Mouse (Mus musculus): ENCODE results near the gene Slc17a2. TPM values are rescaled to one million over a fixed set of nuclear protein-coding genes. Genes with fewer than 3 reads are reported as not detected.

The Slc17a2 gene
- polyA plus RNA-seq, 1 experiment from 2014 or later, result 1.5 TPM

- Histone ChIP-seq H3K27ac (ENCODE audit: low read length) (0 out of 2 replicates have a peak overlapping the region, but pooled peaks have one; percentile 26), H3K36me3 (ENCODE audit: control insufficient read depth, insufficient read depth) (no peaks in the 10 kb centered on the region), H3K27me3 (ENCODE audit: control insufficient read depth, insufficient read depth, low read depth, low read length) (no peaks in the 10 kb centered on the region), H3K4me2 (ENCODE audit: low read depth, low read length) (peak overlapping the region; percentile 67), H3K4me1 (ENCODE audit: control insufficient read depth, low read depth, low read length) (peaks cover 10% of the 10 kb centered on the region), H3K9ac (ENCODE audit: low read depth, low read length) (peak overlapping the region; percentile 24), H3K4me3 (ENCODE audit: low read depth, low read length) (peak overlapping the region; percentile 37), H3K9me3 (replicated peaks; ENCODE audit: control insufficient read depth, low read length) (no peaks in the 10 kb centered on the region)
- ATAC-seq (ENCODE audit: low read depth), result peak; percentile 98
- WGBS (ENCODE audit: insufficient replicate concordance), result 16% methylated on average over 21 of the region's 21 CpGs
Measured at GRCm38 (mm10) chr13:23772561-23773313, 34.1 kb upstream of the Slc17a2 start.

- Histone ChIP-seq H3K36me3 (ENCODE audit: control insufficient read depth, insufficient read depth) (no peaks in the 10 kb centered on the region), H3K27ac (ENCODE audit: low read length) (no peak overlapping the region), H3K27me3 (ENCODE audit: control insufficient read depth, insufficient read depth, low read depth, low read length) (no peaks in the 10 kb centered on the region), H3K9ac (ENCODE audit: low read depth, low read length) (no peak overlapping the region), H3K9me3 (replicated peaks; ENCODE audit: control insufficient read depth, low read length) (no peaks in the 10 kb centered on the region), H3K4me1 (ENCODE audit: control insufficient read depth, low read depth, low read length) (peaks cover 2% of the 10 kb centered on the region; the same call in 1 of the 2 replicates), H3K4me3 (ENCODE audit: low read depth, low read length) (no peak overlapping the region), H3K4me2 (ENCODE audit: low read depth, low read length) (no peak overlapping the region)
- ATAC-seq (ENCODE audit: low read depth), result no peak
- whole genome bisulfite sequencing (ENCODE audit: insufficient replicate concordance), result 72% methylated on average over 7 of the region's 7 CpGs
Measured at GRCm38 (mm10) chr13:23778339-23778738, 28.5 kb upstream of the Slc17a2 start.

- Histone ChIP-seq H3K9me3 (replicated peaks; ENCODE audit: control insufficient read depth, low read length) (no peaks in the 10 kb centered on the region), H3K9ac (ENCODE audit: low read depth, low read length) (no peak overlapping the region), H3K4me3 (ENCODE audit: low read depth, low read length) (no peak overlapping the region), H3K4me2 (ENCODE audit: low read depth, low read length) (no peak overlapping the region), H3K36me3 (ENCODE audit: control insufficient read depth, insufficient read depth) (no peaks in the 10 kb centered on the region), H3K27me3 (ENCODE audit: control insufficient read depth, insufficient read depth, low read depth, low read length) (no peaks in the 10 kb centered on the region), H3K27ac (ENCODE audit: low read length) (no peak overlapping the region), H3K4me1 (ENCODE audit: control insufficient read depth, low read depth, low read length) (no peaks in the 10 kb centered on the region; the same call in 1 of the 2 replicates)
- 49% methylated on average over 4 of the region's 4 CpGs for WGBS (ENCODE audit: insufficient replicate concordance)
- ATAC-seq (ENCODE audit: low read depth), result 0 out of 2 replicates have a peak, but pooled peaks have one; percentile 11
Measured at GRCm38 (mm10) chr13:23779025-23779424, 27.8 kb upstream of the Slc17a2 start.

- no peaks in the 10 kb centered on the region for H3K4me1 ChIP-seq (ENCODE audit: control insufficient read depth, low read depth, low read length)
- no peak overlapping the region for H3K9ac ChIP-seq (ENCODE audit: low read depth, low read length)
- ATAC-seq (ENCODE audit: low read depth), result no peak
- no peaks in the 10 kb centered on the region for H3K36me3 ChIP-seq (ENCODE audit: control insufficient read depth, insufficient read depth)
- H3K9me3 ChIP-seq (replicated peaks; ENCODE audit: control insufficient read depth, low read length), result no peaks in the 10 kb centered on the region
- 31% methylated on average over 2 of the region's 2 CpGs for WGBS (ENCODE audit: insufficient replicate concordance)
- H3K27me3 ChIP-seq (ENCODE audit: control insufficient read depth, insufficient read depth, low read depth, low read length), result no peaks in the 10 kb centered on the region
- no peak overlapping the region for H3K27ac ChIP-seq (ENCODE audit: low read length)
- no peak overlapping the region for H3K4me3 ChIP-seq (ENCODE audit: low read depth, low read length)
- no peak overlapping the region for H3K4me2 ChIP-seq (ENCODE audit: low read depth, low read length)
Measured at GRCm38 (mm10) chr13:23792520-23792919, 14.3 kb upstream of the Slc17a2 start.

- Histone ChIP-seq H3K4me3 (ENCODE audit: low read depth, low read length) (no peak overlapping the region), H3K9me3 (replicated peaks; ENCODE audit: control insufficient read depth, low read length) (no peaks in the 10 kb centered on the region), H3K9ac (ENCODE audit: low read depth, low read length) (no peak overlapping the region), H3K27ac (ENCODE audit: low read length) (no peak overlapping the region), H3K4me1 (ENCODE audit: control insufficient read depth, low read depth, low read length) (no peaks in the 10 kb centered on the region; the same call in 1 of the 2 replicates), H3K4me2 (ENCODE audit: low read depth, low read length) (no peak overlapping the region), H3K27me3 (ENCODE audit: control insufficient read depth, insufficient read depth, low read depth, low read length) (no peaks in the 10 kb centered on the region), H3K36me3 (ENCODE audit: control insufficient read depth, insufficient read depth) (no peaks in the 10 kb centered on the region)
- 14% methylated on average over 5 of the region's 5 CpGs for WGBS (ENCODE audit: insufficient replicate concordance)
- ATAC-seq (ENCODE audit: low read depth), result no peak
Measured at GRCm38 (mm10) chr13:23799405-23799804, 7.4 kb upstream of the Slc17a2 start.

- peak; percentile 76 for ATAC-seq (ENCODE audit: low read depth)
- WGBS (ENCODE audit: insufficient replicate concordance), result 45% methylated on average over 2 of the region's 2 CpGs
Measured at GRCm38 (mm10) chr13:23804532-23804931, 2.3 kb upstream of the Slc17a2 start.

GRCm38 (mm10) chr13:23816148-23816547 lies 9.4 kb downstream of the Slc17a2 start:
- ATAC-seq (ENCODE audit: low read depth), result no peak
- H3K4me1 ChIP-seq (ENCODE audit: control insufficient read depth, low read depth, low read length), result no peaks in the 10 kb centered on the region
- H3K36me3 ChIP-seq (ENCODE audit: control insufficient read depth, insufficient read depth), result no peaks in the 10 kb centered on the region
- H3K27ac ChIP-seq (ENCODE audit: low read length), result no peak overlapping the region
- no peak overlapping the region for H3K4me3 ChIP-seq (ENCODE audit: low read depth, low read length)
- H3K4me2 ChIP-seq (ENCODE audit: low read depth, low read length), result no peak overlapping the region
- H3K9ac ChIP-seq (ENCODE audit: low read depth, low read length), result no peak overlapping the region
- no peaks in the 10 kb centered on the region for H3K27me3 ChIP-seq (ENCODE audit: control insufficient read depth, insufficient read depth, low read depth, low read length)
- H3K9me3 ChIP-seq (replicated peaks; ENCODE audit: control insufficient read depth, low read length), result no peaks in the 10 kb centered on the region
- WGBS (ENCODE audit: insufficient replicate concordance), result 55% methylated on average over 2 of the region's 2 CpGs

More at GRCm38 (mm10) chr13:23804532-23804931, 2.3 kb upstream of the Slc17a2 start:
- Histone ChIP-seq H3K27me3 (ENCODE audit: control insufficient read depth, insufficient read depth, low read depth, low read length) (no peaks in the 10 kb centered on the region), H3K4me2 (ENCODE audit: low read depth, low read length) (no peak overlapping the region), H3K27ac (ENCODE audit: low read length) (no peak overlapping the region), H3K4me1 (ENCODE audit: control insufficient read depth, low read depth, low read length) (peaks cover 3% of the 10 kb centered on the region), H3K9me3 (replicated peaks; ENCODE audit: control insufficient read depth, low read length) (no peaks in the 10 kb centered on the region), H3K36me3 (ENCODE audit: control insufficient read depth, insufficient read depth) (no peaks in the 10 kb centered on the region), H3K4me3 (ENCODE audit: low read depth, low read length) (no peak overlapping the region), H3K9ac (ENCODE audit: low read depth, low read length) (no peak overlapping the region)

- Histone ChIP-seq H3K4me2 (ENCODE audit: low read depth, low read length) (no peak overlapping the region), H3K4me3 (ENCODE audit: low read depth, low read length) (no peak overlapping the region), H3K27ac (ENCODE audit: low read length) (no peak overlapping the region), H3K4me1 (ENCODE audit: control insufficient read depth, low read depth, low read length) (no peaks in the 10 kb centered on the region), H3K27me3 (ENCODE audit: control insufficient read depth, insufficient read depth, low read depth, low read length) (no peaks in the 10 kb centered on the region), H3K36me3 (ENCODE audit: control insufficient read depth, insufficient read depth) (no peaks in the 10 kb centered on the region), H3K9ac (ENCODE audit: low read depth, low read length) (no peak overlapping the region), H3K9me3 (replicated peaks; ENCODE audit: control insufficient read depth, low read length) (no peaks in the 10 kb centered on the region)
- 41% methylated on average over 4 of the region's 4 CpGs for WGBS (ENCODE audit: insufficient replicate concordance)
- ATAC-seq (ENCODE audit: low read depth), result no peak
Measured at GRCm38 (mm10) chr13:23820179-23820940, 13.6 kb downstream of the Slc17a2 start.

GRCm38 (mm10) chr13:23822213-23822612 lies 15.4 kb downstream of the Slc17a2 start:
- H3K36me3 ChIP-seq (ENCODE audit: control insufficient read depth, insufficient read depth), result no peaks in the 10 kb centered on the region
- H3K27ac ChIP-seq (ENCODE audit: low read length), result no peak overlapping the region
- H3K4me3 ChIP-seq (ENCODE audit: low read depth, low read length), result no peak overlapping the region
- H3K9ac ChIP-seq (ENCODE audit: low read depth, low read length), result no peak overlapping the region
- no peaks in the 10 kb centered on the region for H3K4me1 ChIP-seq (ENCODE audit: control insufficient read depth, low read depth, low read length)
- WGBS (ENCODE audit: insufficient replicate concordance), result 38% methylated on average over 3 of the region's 3 CpGs
- no peak for ATAC-seq (ENCODE audit: low read depth)
- no peaks in the 10 kb centered on the region for H3K27me3 ChIP-seq (ENCODE audit: control insufficient read depth, insufficient read depth, low read depth, low read length)
- no peak overlapping the region for H3K4me2 ChIP-seq (ENCODE audit: low read depth, low read length)
- H3K9me3 ChIP-seq (replicated peaks; ENCODE audit: control insufficient read depth, low read length), result no peaks in the 10 kb centered on the region

Data from liver, embryonic 16.5 days (tissue).